Mouse (Mus musculus): ENCODE measurements around the gene Il1f9.
"Not testable (repeated sequence)": the region's sequence is repeated elsewhere in the genome, so short reads cannot be mapped to it uniquely, and the experiment has no call there.

Gene Il1f9

GRCm38 (mm10) chr2:24186176-24186575 lies at the start of gene Il1f9:
Gene Il1f9 (plus strand): TSS chr2:24186476.
- DNase-seq (ENCODE audit: low spot score): no peak

GRCm38 (mm10) chr2:24152861-24153260 lies 33.4 kb upstream of the Il1f9 start, which contains the start of gene Il1f8:
Gene Il1f8 (plus strand): TSS chr2:24153161.
- no peak for DNase-seq (ENCODE audit: low spot score)

GRCm38 (mm10) chr2:24181683-24182331 lies 4.5 kb upstream of the Il1f9 start:
- DNase-seq (ENCODE audit: low spot score): peak; percentile 2

GRCm38 (mm10) chr2:24182423-24183147 lies 3.7 kb upstream of the Il1f9 start:
- not testable (repeated sequence) for DNase-seq (ENCODE audit: low spot score)

- DNase-seq (ENCODE audit: low spot score): not testable (repeated sequence)
Measured at GRCm38 (mm10) chr2:24184092-24184491, 2.2 kb upstream of the Il1f9 start.

GRCm38 (mm10) chr2:24187585-24187984 lies 1.3 kb downstream of the Il1f9 start:
- DNase-seq (ENCODE audit: low spot score): no peak

GRCm38 (mm10) chr2:24188189-24188588 lies 1.9 kb downstream of the Il1f9 start:
- DNase-seq (ENCODE audit: low spot score): no peak

GRCm38 (mm10) chr2:24215118-24215517 lies 28.8 kb downstream of the Il1f9 start, which contains the start of gene Il1f6:
Gene Il1f6 (plus strand): TSS chr2:24215418.
- no peak for DNase-seq (ENCODE audit: low spot score)

- no peak for DNase-seq (ENCODE audit: low spot score)
Measured at GRCm38 (mm10) chr2:24227191-24227590, 40.9 kb downstream of the Il1f9 start.

Measured in layer of hippocampus, adult 9-10 months (tissue).